Mouse (Mus musculus): ENCODE data around the gene Ccdc107.

- no peak for TF ChIP-seq GATA1 (IDR thresholded peaks at IDR 0.05; ENCODE audit: low read length)
- TF ChIP-seq TAL1 (IDR thresholded peaks at IDR 0.05; ENCODE audit: low read length) = no peak
Observed at GRCm38 (mm10) chr4:43527880-43528279, 35.2 kb downstream of the Ccdc107 start.
